Mouse (Mus musculus) forebrain, embryonic 15.5 days (tissue): ENCODE results near the gene Slc25a22. TPM values are rescaled to one million over a fixed set of nuclear protein-coding genes. Genes with fewer than 3 reads are reported as not detected.

ENCODE experiments used
- ATAC-seq: fragments of 200-750 bp; cut with Nextera tagmentation; replicated peaks from 2 replicates; pipeline ENCODE4 v1.8.0; 2017; ENCODE audit warnings: mild to moderate bottlenecking, moderate TSS enrichment, moderate library complexity
- H3K27ac ChIP-seq: fragments of 300-500 bp; sonication (generic); replicated peaks from 2 replicates; pipeline ENCODE4 v1.5.1; 2015; ENCODE audit warnings: mild to moderate bottlenecking, inconsistent platforms
- H3K27me3 ChIP-seq: fragments of 300-500 bp; sonication (generic); 2 replicates; pipeline ENCODE4 v1.6.1; 2015; ENCODE audit warnings: inconsistent platforms
- H3K36me3 ChIP-seq: fragments of 300-500 bp; sonication (generic); 2 replicates; pipeline ENCODE4 v1.6.1; 2015; ENCODE audit warnings: mild to moderate bottlenecking, inconsistent platforms
- H3K4me1 ChIP-seq: fragments of 300-500 bp; sonication (generic); 2 replicates; pipeline ENCODE4 v1.6.1; 2015; ENCODE audit warnings: inconsistent platforms
- H3K4me2 ChIP-seq: fragments of 300-500 bp; sonication (generic); replicated peaks from 2 replicates; pipeline ENCODE4 v1.6.1; 2015; ENCODE audit warnings: mild to moderate bottlenecking, inconsistent platforms
- H3K4me3 ChIP-seq: fragments of 300-500 bp; sonication (generic); 2 replicates; pipeline ENCODE4 v1.5.1; 2015; ENCODE audit warnings: mild to moderate bottlenecking, inconsistent platforms
- H3K9ac ChIP-seq: fragments of 300-500 bp; sonication (generic); replicated peaks from 2 replicates; pipeline ENCODE4 v1.6.1; 2015; ENCODE audit warnings: mild to moderate bottlenecking, inconsistent platforms
- H3K9me3 ChIP-seq: fragments of 300-500 bp; sonication (generic); 2 replicates; pipeline ENCODE4 v1.6.1; 2016; ENCODE audit warnings: inconsistent platforms
- WGBS: fragments of 180-500 bp; shearing (Covaris S2); methylation state at CpG from one replicate; pipeline ENCODE4 v1.1.7; 2015; ENCODE audit warnings: mixed read lengths; 5-methylcytosine and 5-hydroxymethylcytosine counted together
- polyA plus RNA-seq: library from polyadenylated mRNA; unstranded; fragments of >200 nt; fragmentation: Nextera tagmentation; extraction: Ambion mirVana; gene quantifications from 2 replicates; pipeline ENCODE4 v1.2.1, GENCODE M21; 2015

Slc25a22 gene
- polyA plus RNA-seq, 1 experiment from 2014 or later = 86.3 TPM

GRCm38 (mm10) chr7:141478270-141478748 lies 40.6 kb upstream of the Slc25a22 start:
- H3K9ac ChIP-seq = no peak overlapping the region
- H3K27ac ChIP-seq = no peak overlapping the region
- WGBS = 83% methylated on average over 5 of the region's 5 CpGs
- ATAC-seq = no peak
- no peaks in the 10 kb centered on the region for H3K9me3 ChIP-seq
- H3K4me2 ChIP-seq = no peak overlapping the region
- H3K27me3 ChIP-seq = peaks cover 15% of the 10 kb centered on the region
- H3K4me3 ChIP-seq = no peak overlapping the region
- peaks cover 54% of the 10 kb centered on the region for H3K4me1 ChIP-seq
- H3K36me3 ChIP-seq = no peaks in the 10 kb centered on the region

- peaks cover 2% of the 10 kb centered on the region for H3K36me3 ChIP-seq
- H3K4me2 ChIP-seq = no peak overlapping the region
- no peak overlapping the region for H3K9ac ChIP-seq
- H3K4me3 ChIP-seq = no peak overlapping the region
- WGBS = 72% methylated on average over 4 of the region's 4 CpGs
- H3K9me3 ChIP-seq = no peaks in the 10 kb centered on the region
- no peak overlapping the region for H3K27ac ChIP-seq
- H3K4me1 ChIP-seq = peaks cover 49% of the 10 kb centered on the region
- ATAC-seq = no peak
- peaks cover 15% of the 10 kb centered on the region for H3K27me3 ChIP-seq
Observed at GRCm38 (mm10) chr7:141477578-141478269, 40.0 kb upstream of the Slc25a22 start.

GRCm38 (mm10) chr7:141476981-141477370 lies 39.3 kb upstream of the Slc25a22 start:
- H3K4me1 ChIP-seq = peaks cover 41% of the 10 kb centered on the region
- H3K27me3 ChIP-seq = peaks cover 15% of the 10 kb centered on the region
- peaks cover 10% of the 10 kb centered on the region for H3K36me3 ChIP-seq
- no peak overlapping the region for H3K9ac ChIP-seq
- no peaks in the 10 kb centered on the region for H3K9me3 ChIP-seq
- no peak overlapping the region for H3K4me2 ChIP-seq
- H3K27ac ChIP-seq = no peak overlapping the region; the same call in 1 of the 2 replicates
- H3K4me3 ChIP-seq = no peak overlapping the region; the same call in 1 of the 2 replicates
- ATAC-seq = no peak
- WGBS = 23% methylated on average over 7 of the region's 7 CpGs

- Histone ChIP-seq H3K9me3 (no peaks in the 10 kb centered on the region), H3K4me2 (peak overlapping the region; percentile 87), H3K27me3 (peaks cover 15% of the 10 kb centered on the region), H3K27ac (no peak overlapping the region; the same call in 1 of the 2 replicates), H3K4me1 (peaks cover 36% of the 10 kb centered on the region), H3K36me3 (peaks cover 13% of the 10 kb centered on the region), H3K9ac (no peak overlapping the region; the same call in 1 of the 2 replicates), H3K4me3 (peak overlapping the region; percentile 79)
- WGBS = 5% methylated on average over 17 of the region's 17 CpGs
- ATAC-seq = no peak
Observed at GRCm38 (mm10) chr7:141476226-141476980, 38.7 kb upstream of the Slc25a22 start.

GRCm38 (mm10) chr7:141475805-141476158 lies 38.1 kb upstream of the Slc25a22 start:
- Histone ChIP-seq H3K9me3 (no peaks in the 10 kb centered on the region), H3K4me1 (peaks cover 29% of the 10 kb centered on the region), H3K4me3 (peak overlapping the region; percentile 79), H3K36me3 (peaks cover 19% of the 10 kb centered on the region), H3K4me2 (peak overlapping the region; percentile 87), H3K27me3 (peaks cover 15% of the 10 kb centered on the region), H3K27ac (peak overlapping the region; percentile 82; the same call in 1 of the 2 replicates), H3K9ac (peak overlapping the region; percentile 80)
- no peak for ATAC-seq
- WGBS = 3% methylated on average over 12 of the region's 12 CpGs

GRCm38 (mm10) chr7:141475011-141475804 lies 37.5 kb upstream of the Slc25a22 start, which contains the start of the genes Polr2l and Tspan4:
Gene Polr2l, minus strand, starts transcription at chr7:141475132.
Gene Tspan4, plus strand, starts transcription at chr7:141475240.
- no peaks in the 10 kb centered on the region for H3K9me3 ChIP-seq
- H3K27ac ChIP-seq = peak within 1 kb of the TSS; percentile 82
- H3K36me3 ChIP-seq = peaks cover 24% of the 10 kb centered on the region
- H3K4me1 ChIP-seq = peaks cover 31% of the 10 kb centered on the region
- H3K4me3 ChIP-seq = peak within 1 kb of the TSS; percentile 79
- ATAC-seq = peak; percentile 84
- WGBS = under 1% methylated on average over 86 of the region's 87 CpGs
- peak within 1 kb of the TSS; percentile 87 for H3K4me2 ChIP-seq
- H3K27me3 ChIP-seq = peaks cover 15% of the 10 kb centered on the region
- peak within 1 kb of the TSS; percentile 80 for H3K9ac ChIP-seq

GRCm38 (mm10) chr7:141474160-141474559 lies 36.5 kb upstream of the Slc25a22 start:
- Histone ChIP-seq H3K36me3 (peaks cover 29% of the 10 kb centered on the region), H3K4me1 (peaks cover 42% of the 10 kb centered on the region), H3K4me2 (peak overlapping the region; percentile 87), H3K27ac (no peak overlapping the region), H3K27me3 (peaks cover 15% of the 10 kb centered on the region), H3K9me3 (no peaks in the 10 kb centered on the region), H3K4me3 (peak overlapping the region; percentile 79), H3K9ac (peak overlapping the region; percentile 80)
- WGBS = 6% methylated on average over 5 of the region's 5 CpGs
- no peak for ATAC-seq

GRCm38 (mm10) chr7:141472763-141473162 lies 35.1 kb upstream of the Slc25a22 start:
- no peaks in the 10 kb centered on the region for H3K9me3 ChIP-seq
- no peak overlapping the region for H3K27ac ChIP-seq
- H3K4me1 ChIP-seq = peaks cover 56% of the 10 kb centered on the region
- H3K9ac ChIP-seq = no peak overlapping the region
- no peak overlapping the region for H3K4me2 ChIP-seq
- peaks cover 15% of the 10 kb centered on the region for H3K27me3 ChIP-seq
- peaks cover 29% of the 10 kb centered on the region for H3K36me3 ChIP-seq
- no peak for ATAC-seq
- H3K4me3 ChIP-seq = no peak overlapping the region
- WGBS = 94% methylated on average over 6 of the region's 6 CpGs

- WGBS = 81% methylated on average over 6 of the region's 6 CpGs
- Histone ChIP-seq H3K4me3 (no peak overlapping the region), H3K36me3 (peaks cover 29% of the 10 kb centered on the region), H3K9ac (no peak overlapping the region), H3K27ac (no peak overlapping the region), H3K4me2 (no peak overlapping the region), H3K4me1 (peaks cover 61% of the 10 kb centered on the region), H3K9me3 (no peaks in the 10 kb centered on the region), H3K27me3 (peaks cover 13% of the 10 kb centered on the region)
- no peak for ATAC-seq
Observed at GRCm38 (mm10) chr7:141472226-141472625, 34.5 kb upstream of the Slc25a22 start.

- no peak for ATAC-seq
- Histone ChIP-seq H3K4me3 (no peak overlapping the region), H3K27me3 (peaks cover 11% of the 10 kb centered on the region), H3K9ac (no peak overlapping the region), H3K36me3 (peaks cover 29% of the 10 kb centered on the region), H3K27ac (no peak overlapping the region), H3K4me1 (peaks cover 61% of the 10 kb centered on the region), H3K9me3 (no peaks in the 10 kb centered on the region), H3K4me2 (no peak overlapping the region)
- WGBS = 86% methylated on average over 1 of the region's 1 CpGs
Observed at GRCm38 (mm10) chr7:141471236-141471635, 33.5 kb upstream of the Slc25a22 start.

GRCm38 (mm10) chr7:141470637-141470944 lies 32.9 kb upstream of the Slc25a22 start:
- Histone ChIP-seq H3K4me1 (peaks cover 55% of the 10 kb centered on the region), H3K4me3 (no peak overlapping the region), H3K27me3 (peaks cover 11% of the 10 kb centered on the region), H3K4me2 (no peak overlapping the region), H3K9ac (no peak overlapping the region), H3K9me3 (no peaks in the 10 kb centered on the region), H3K27ac (no peak overlapping the region), H3K36me3 (peaks cover 29% of the 10 kb centered on the region)
- 95% methylated on average over 10 of the region's 10 CpGs for WGBS
- ATAC-seq = no peak
